Mouse (Mus musculus) right cerebral cortex, postnatal 10 days (tissue): ENCODE data around the gene Lbr.

Experiments
- DNase-seq, 2 experiments: peaks; one replicate each; pipeline ENCODE4 v3.0.0; 2021; ENCODE audit warnings: low spot score in 2 of 2

The Lbr gene

DNA sequence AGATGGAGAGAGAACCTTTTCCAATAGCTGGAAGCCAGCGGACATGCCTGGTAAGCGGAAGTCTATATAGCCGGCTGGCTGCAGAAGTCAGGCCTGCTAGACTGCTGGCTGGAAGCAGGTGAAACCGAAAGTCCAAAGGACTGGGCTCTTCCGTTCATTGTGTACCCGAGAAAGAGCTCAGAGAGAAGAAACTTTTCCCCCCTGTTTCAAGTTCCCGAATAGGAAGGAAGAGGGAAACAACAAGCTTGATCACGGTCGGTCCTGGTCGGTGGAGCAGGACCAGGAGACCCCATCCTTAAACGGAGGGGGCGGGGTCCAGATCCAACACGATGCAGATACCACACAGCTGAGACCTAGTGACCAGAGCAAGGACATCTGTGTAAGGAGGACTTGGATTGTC, 9.6 kb upstream of the Lbr start:
- no peak for DNase-seq

- DNase-seq: peak; percentile 89 to 92
Observed at GRCm38 (mm10) chr1:181851521-181852310, 8.9 kb upstream of the Lbr start.

GRCm38 (mm10) chr1:181850441-181850840, 7.6 kb upstream of the Lbr start:
- DNase-seq: no peak

DNA sequence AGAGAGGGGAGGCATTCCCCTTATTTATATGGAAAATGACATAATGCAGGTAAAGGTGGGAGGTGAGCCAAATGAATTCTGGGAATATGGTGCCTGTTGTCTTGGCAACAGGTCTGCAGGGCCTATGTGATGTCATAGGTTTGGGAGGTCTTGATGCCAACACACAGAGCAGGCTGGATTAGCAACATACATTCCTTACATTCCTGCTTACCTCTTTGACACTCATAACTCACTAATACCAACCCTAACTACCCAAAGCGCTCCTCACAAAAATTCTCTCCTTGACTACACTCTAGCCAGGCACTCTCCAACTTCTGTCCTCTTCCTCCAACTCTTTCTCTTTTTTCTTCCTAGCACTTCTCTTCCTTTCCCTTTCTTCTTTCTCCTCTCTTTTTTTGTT, 5.4 kb upstream of the Lbr start:
- no peak for DNase-seq

DNA sequence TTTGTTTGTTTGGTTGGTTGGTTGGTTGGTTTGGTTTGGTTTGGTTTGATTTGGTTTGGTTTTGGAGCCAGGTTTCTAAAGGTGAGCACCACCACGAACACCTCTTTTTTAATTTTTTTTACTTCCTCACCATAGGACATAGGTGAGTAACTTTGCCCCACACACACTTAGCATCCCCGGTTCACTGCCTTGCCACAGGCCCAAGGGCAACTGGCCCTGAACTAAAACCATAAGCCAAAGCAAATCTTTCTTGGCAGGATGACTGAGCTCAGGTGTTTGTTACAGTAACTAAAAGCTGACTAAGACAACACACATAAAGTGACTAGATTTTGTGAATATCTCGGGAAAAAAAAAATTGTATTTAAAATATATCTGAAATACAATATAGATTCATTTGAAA, 4.5 kb upstream of the Lbr start:
- DNase-seq: no peak

DNA sequence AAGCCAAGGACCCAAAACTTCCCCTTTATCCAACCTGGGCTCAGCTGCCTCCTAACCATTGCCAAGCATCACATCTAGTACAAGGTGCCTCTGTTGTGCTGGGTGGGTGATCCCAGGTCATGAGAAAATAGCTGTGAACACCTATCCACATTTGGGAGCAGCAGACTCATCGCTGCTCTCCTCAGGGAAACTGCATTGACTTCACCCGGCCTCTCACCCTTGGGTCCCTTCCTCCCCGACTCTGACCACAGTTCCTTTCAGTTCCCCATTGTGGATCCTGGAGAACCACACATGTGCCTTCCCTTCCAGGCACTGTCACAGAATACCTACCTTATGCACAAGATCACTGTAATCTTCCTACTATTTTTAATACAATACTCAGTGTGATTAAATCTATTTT, 2.9 kb upstream of the Lbr start:
- no peak for DNase-seq

DNA sequence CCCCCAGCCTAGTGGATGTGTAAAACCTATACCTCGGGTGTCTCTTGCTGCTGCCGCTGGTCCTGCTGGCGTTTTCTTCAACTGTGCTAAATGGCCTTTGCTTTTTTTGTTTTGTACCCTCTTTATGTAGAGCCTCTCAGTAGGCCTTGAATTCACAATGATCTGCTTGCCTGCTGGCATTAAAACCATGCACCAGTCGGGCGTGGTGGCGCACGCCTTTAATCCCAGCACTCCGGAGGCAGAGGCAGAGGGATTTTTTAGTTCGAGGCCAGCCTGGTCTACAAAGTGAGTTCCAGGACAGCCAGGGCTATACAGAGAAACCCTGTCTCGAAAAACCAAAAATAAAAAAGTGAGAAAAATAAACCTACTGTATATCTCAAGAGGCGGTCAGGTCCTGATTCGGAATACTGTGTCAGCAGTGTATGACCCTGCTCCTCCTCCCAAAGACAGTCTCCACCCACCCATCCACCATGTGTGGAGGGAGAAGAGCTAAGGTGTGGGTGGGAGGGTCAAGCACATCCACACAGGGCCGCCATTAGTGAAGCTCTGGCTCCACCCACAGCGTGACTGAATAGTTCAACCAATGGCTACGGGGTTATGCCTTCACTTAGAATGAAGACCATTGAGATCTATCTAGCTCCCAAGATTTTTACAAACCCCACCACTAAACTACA, 2.2 kb upstream of the Lbr start:
- no peak for DNase-seq

- peak; percentile 96 to 97 for DNase-seq
Observed at GRCm38 (mm10) chr1:181841864-181842672, 778 bp downstream of the Lbr start.

DNA sequence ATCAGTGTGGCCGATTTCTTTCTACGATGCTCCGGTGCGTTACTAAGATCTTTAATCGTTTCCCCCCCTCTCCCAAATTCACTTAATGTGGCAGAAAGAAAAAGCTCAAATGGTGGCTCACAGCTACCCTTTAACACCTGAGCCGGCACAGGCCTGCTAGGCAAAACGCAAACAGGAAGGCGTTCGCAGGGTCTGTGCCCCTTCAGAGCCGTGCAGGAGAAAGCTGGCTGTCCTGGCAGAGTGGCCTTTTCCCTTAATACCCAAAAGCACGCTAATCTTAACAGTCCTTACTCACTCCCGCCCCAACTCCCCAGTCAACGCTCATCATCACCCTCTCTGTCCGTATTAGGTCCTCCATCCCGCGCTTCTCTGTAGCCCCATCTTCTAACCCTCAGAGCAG, 1.4 kb downstream of the Lbr start:
- DNase-seq: peak in 1 of 2 experiments; percentile 28

GRCm38 (mm10) chr1:181839746-181840366, 3.0 kb downstream of the Lbr start:
- no peak for DNase-seq

DNA sequence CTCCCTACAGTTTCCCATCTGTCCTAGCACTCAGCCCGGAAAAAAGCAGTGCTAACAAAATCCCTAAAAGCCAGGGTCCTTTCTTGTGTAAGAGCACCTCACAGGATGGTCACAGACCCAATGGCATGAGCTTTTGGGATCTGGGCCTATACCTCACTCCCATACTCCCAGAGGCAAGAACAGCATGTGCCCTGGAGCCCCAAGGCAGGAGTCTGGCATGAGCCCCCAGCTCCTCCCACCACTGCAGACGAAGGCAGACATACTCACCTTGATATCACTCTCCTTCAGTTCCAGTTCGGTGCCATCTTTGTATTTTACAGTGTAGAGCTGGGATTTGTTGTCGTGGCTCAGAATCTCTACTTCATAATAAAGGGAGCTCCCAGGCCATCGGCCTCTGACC, 4.7 kb downstream of the Lbr start:
- no peak for DNase-seq

DNA sequence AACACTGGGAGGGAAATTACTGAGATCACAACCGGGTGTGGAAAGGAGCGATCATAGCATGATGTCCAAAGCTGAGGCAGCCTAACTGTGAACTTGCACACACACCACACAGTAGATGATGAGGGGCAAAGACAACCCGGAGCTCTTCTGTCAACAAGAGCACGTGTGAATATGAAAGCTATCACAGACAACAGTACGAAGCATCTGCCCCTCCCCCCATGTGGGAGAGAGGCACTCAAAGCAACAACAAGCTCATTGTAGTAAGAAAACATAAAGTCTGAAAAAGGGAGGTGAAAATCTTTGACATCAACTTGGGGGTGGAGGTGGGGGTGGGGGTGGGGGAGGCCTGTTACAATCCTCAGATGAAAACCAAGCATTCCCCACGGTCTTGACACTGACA, 9.7 kb downstream of the Lbr start:
- no peak for DNase-seq

- no peak for DNase-seq
Observed at GRCm38 (mm10) chr1:181832720-181833119, 10.1 kb downstream of the Lbr start.

GRCm38 (mm10) chr1:181828365-181828764, 14.5 kb downstream of the Lbr start:
- DNase-seq: no peak

- no peak for DNase-seq
Observed at GRCm38 (mm10) chr1:181826716-181827115, 16.1 kb downstream of the Lbr start.

DNA sequence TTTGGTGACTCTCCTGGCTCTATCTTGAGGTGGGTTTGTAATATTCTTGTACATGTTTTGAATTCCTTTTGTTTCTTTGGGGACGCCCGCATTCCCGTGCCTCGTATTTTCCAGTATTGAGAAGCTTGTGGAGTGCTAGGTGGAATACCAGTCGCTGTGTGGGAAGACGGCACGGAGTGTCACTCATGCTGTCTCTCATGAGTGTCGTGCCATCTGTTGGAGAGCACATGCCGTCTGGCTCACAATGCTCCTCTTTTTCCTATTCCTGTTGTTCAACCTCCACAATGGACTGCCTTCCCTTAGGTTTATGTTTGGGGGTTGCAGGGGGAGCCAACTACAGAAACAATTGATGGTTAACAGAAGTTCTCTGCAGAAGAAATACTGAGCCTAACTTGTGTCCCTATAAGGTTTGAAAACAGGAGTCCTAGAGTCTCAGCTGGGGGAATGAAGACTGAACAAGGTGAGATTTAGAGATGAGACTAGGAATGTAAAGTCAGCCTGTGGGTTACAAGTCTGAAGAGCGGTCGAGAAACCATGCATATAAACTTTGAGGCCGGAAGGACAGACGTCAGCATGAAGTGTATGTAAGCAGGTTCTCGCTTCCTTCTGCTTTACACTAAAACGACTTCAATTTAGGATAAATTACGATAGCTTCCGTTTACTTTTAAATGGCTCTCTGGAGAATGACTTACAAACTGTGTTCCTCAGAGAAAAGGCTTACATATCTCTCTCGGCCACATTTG, 31.2 kb downstream of the Lbr start:
- DNase-seq: peak; percentile 51 to 55

- DNase-seq: no peak
Observed at GRCm38 (mm10) chr1:181800667-181801066, 42.2 kb downstream of the Lbr start.

GRCm38 (mm10) chr1:181799911-181800310, 42.9 kb downstream of the Lbr start:
- no peak for DNase-seq

GRCm38 (mm10) chr1:181793541-181793940, 49.3 kb downstream of the Lbr start:
- DNase-seq: peak in 1 of 2 experiments; percentile 41

DNA sequence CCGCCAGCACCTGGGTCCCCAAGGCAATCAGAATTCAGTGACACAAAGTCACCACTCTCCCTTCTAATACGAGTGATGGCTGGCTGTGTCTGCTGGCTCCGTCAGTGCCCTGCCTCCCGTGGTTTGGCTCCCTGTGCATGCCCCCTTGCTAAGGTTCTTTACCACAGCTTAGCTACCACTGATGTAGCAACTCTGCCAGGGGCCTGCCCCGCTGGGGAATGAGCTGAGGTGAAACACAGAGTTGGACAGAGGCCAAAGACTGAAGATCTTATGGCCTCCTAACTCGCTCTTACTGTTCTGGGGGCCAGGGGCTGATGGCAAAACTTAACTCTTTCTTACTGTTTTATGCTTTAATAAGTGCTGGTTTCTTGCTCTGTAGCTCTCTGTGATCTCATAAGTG, 52.9 kb downstream of the Lbr start:
- DNase-seq: no peak

- peak in 1 of 2 experiments; percentile 37 for DNase-seq
Observed at GRCm38 (mm10) chr1:181782600-181782999, 60.2 kb downstream of the Lbr start.
